Mouse (Mus musculus): ENCODE measurements around the gene Rasgrp1. TPM values are rescaled to one million over a fixed set of nuclear protein-coding genes. Genes with fewer than 3 reads are reported as not detected.

The Rasgrp1 gene
- polyA plus RNA-seq, 1 experiment = 1.3 TPM

DNA sequence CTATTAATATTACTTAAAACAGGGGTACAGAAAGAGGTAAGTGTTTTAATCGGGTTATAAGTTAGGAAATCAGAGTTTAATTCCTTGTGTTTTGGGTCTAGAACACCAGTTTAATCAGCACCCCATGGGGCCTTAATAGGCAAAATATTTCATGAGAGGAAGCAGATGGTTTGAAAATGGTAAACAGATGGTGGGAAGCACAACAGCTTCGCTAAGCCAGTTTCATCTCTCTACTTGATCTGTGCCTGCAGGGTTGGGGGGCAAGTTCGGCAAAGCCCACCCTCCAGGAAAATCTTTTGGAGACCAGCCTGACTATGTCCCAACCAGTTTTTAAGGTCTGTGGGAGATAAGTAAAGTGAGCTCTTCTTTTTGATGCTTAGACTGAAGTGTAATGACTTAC lies 23.7 kb upstream of the Rasgrp1 start:
- H3K4me3 ChIP-seq (ENCODE audit: insufficient read depth, low read length) = no peak overlapping the region
- no peak overlapping the region for H3K27ac ChIP-seq (ENCODE audit: insufficient read depth, low read length)
- no peak for TF ChIP-seq POLR2A (IDR thresholded peaks at IDR 0.05; ENCODE audit: low read depth, low read length)
- no peak for TF ChIP-seq CTCF (IDR thresholded peaks at IDR 0.05; ENCODE audit: borderline replicate concordance, insufficient read depth, low read length)
- no peaks in the 10 kb centered on the region for H3K4me1 ChIP-seq (ENCODE audit: control insufficient read depth, insufficient read depth, low read length)

DNA sequence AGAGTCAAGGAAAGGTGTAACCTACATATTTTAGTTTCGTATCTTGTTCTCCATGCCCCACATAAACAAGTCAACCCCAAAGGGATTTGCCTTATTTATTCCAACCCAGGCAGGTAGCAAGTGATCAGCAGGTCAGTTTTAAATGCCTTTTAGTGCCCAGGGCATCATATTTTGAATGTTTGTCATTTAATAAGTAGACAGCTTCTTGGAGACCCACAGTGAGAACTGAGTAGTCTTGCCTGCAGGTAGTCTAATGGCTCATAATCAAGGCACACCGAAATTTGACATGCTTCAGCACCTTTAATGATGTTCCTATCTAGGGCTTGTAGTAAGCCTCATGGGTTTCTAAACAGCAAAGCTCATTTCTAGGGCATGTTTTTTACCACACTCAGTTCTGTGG lies 21.3 kb upstream of the Rasgrp1 start:
- Histone ChIP-seq H3K27ac (ENCODE audit: insufficient read depth, low read length) (no peak overlapping the region), H3K4me1 (ENCODE audit: control insufficient read depth, insufficient read depth, low read length) (no peaks in the 10 kb centered on the region), H3K4me3 (ENCODE audit: insufficient read depth, low read length) (no peak overlapping the region)
- no peak for TF ChIP-seq POLR2A (IDR thresholded peaks at IDR 0.05; ENCODE audit: low read depth, low read length)
- no peak for TF ChIP-seq CTCF (IDR thresholded peaks at IDR 0.05; ENCODE audit: borderline replicate concordance, insufficient read depth, low read length)

DNA sequence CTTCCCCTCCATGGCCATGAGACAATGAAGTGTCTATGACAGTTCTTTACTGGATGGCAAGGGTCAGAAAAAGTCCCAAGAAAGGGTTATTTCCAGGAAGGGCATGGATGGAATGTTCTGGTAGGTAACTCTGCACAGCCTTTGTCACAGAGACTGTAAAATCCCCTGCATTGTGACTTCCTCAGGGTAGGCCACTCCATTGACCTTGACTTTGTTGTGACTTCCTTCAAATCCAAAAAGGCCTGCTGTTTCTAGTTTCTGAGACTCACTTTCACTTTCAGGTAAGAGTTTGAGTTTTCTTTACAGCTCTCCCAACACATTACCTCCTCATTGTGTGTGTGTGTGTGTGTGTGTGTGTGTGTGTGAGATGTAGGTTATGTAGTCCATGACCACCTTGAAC lies 15.1 kb upstream of the Rasgrp1 start:
- TF ChIP-seq POLR2A (IDR thresholded peaks at IDR 0.05; ENCODE audit: low read depth, low read length) (no peak), CTCF (IDR thresholded peaks at IDR 0.05; ENCODE audit: borderline replicate concordance, insufficient read depth, low read length) (no peak)
- no peak overlapping the region for H3K4me3 ChIP-seq (ENCODE audit: insufficient read depth, low read length)
- H3K27ac ChIP-seq (ENCODE audit: insufficient read depth, low read length) = no peak overlapping the region
- no peaks in the 10 kb centered on the region for H3K4me1 ChIP-seq (ENCODE audit: control insufficient read depth, insufficient read depth, low read length)

DNA sequence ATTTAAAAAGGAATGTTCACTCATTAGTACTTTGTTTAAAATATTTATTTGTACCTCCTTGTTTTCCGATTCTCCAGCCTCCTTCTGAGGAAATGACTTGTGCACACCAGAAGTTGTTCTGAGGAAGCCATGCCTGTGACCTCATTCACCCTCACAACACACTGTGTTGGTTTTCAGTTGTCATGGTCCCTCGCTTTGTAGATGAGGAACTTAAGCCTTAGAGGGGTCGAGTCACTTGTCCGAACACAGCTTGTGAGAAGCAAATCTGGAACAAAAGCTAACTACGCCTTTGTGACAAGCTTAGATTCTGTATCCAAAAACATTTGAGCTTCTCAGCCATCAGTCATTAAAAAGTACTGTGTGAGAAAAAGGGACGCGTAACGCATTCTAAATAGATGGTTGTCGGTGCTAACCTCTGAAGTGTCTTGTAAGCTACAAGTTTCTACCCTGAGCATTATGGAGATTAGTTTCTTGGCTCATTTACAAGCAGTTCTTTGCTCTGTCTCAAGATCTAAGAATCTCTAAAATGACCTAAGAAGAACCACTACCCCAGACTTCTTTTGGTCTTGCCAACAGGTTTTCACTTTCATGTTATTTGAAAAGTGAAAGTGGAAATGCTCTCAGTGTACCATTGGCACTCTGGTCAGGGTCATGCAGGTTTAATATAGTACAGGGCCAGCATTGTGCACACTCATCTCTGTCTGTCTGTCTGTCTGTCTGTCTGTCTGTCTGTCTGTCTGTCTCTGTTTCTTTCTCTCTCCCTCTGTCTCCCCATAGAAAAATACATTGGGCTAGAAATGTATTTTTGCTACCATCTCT lies 9.7 kb upstream of the Rasgrp1 start:
- Histone ChIP-seq H3K27ac (ENCODE audit: insufficient read depth, low read length) (no peak overlapping the region), H3K4me3 (ENCODE audit: insufficient read depth, low read length) (no peak overlapping the region), H3K4me1 (ENCODE audit: control insufficient read depth, insufficient read depth, low read length) (no peaks in the 10 kb centered on the region)
- TF ChIP-seq POLR2A (IDR thresholded peaks at IDR 0.05; ENCODE audit: low read depth, low read length) (no peak), CTCF (IDR thresholded peaks at IDR 0.05; ENCODE audit: borderline replicate concordance, insufficient read depth, low read length) (no peak)

DNA sequence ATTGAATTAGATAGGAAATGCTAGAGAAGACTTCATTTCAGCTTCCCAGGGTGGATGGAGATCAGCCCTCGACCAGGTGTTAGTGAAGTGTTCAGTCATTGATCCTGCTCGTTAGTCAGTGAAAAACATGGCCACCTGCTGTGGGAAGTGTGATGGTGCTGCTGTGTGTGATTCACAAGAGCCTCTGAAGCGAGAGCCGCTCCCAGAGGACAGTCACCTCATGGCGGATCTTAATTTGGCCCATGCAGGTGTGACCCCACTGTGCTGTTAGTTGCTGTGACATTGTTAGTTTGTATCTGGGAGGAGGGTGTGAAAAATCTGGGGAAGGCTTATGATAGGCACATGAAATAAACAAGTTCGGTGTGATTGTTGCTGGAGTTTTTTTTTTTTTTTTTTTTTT lies 7.3 kb upstream of the Rasgrp1 start:
- H3K4me3 ChIP-seq (ENCODE audit: insufficient read depth, low read length) = no peak overlapping the region
- H3K27ac ChIP-seq (ENCODE audit: insufficient read depth, low read length) = no peak overlapping the region
- TF ChIP-seq POLR2A (IDR thresholded peaks at IDR 0.05; ENCODE audit: low read depth, low read length) (no peak), CTCF (IDR thresholded peaks at IDR 0.05; ENCODE audit: borderline replicate concordance, insufficient read depth, low read length) (no peak)
- no peaks in the 10 kb centered on the region for H3K4me1 ChIP-seq (ENCODE audit: control insufficient read depth, insufficient read depth, low read length)

DNA sequence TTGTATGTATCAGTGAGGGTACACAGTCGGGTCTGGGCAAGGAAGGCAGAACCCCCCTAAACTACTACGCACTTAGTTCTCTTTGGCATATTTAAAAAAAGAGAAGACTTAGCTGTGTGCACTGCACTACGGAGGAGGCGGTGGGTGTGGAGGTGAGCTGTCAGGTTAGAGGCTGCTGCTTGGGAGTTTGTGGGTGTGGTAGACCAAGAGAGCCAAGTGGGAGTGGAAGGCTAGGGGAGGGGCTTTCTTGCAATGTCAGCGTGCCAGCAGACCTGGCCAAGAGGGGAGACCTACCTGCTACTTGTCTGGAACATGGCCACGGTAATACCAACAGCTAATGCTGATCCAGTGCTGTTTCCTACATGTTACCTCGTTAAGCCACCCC lies 431 bp upstream of the Rasgrp1 start:
- Histone ChIP-seq H3K4me3 (ENCODE audit: insufficient read depth, low read length) (no peak overlapping the region), H3K4me1 (ENCODE audit: control insufficient read depth, insufficient read depth, low read length) (no peaks in the 10 kb centered on the region), H3K27ac (ENCODE audit: insufficient read depth, low read length) (no peak overlapping the region)
- TF ChIP-seq CTCF (IDR thresholded peaks at IDR 0.05; ENCODE audit: borderline replicate concordance, insufficient read depth, low read length) (no peak), POLR2A (IDR thresholded peaks at IDR 0.05; ENCODE audit: low read depth, low read length) (no peak)

DNA sequence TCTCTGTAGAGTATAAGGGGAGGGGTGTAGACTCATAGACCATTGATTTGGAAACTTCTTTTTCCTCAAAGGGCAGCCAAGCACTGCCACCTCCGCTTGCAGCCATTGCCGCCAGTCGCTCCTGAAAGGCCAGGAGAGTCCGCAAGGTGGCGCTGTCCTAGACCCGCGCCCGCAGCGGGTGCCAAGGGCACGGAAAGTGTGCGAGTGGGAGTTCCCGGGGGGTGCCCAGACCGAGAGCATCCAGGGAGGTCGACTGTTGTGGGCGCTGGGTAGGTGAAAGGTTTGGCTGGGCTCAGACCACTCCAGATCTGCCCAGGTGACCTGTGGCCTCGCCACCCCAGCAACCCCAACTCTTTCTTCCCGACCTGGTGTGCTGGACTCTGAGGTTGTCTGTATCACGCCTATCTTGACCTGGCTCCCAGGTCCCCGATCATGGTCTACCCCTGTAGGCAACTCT lies 683 bp downstream of the Rasgrp1 start:
- H3K4me3 ChIP-seq (ENCODE audit: insufficient read depth, low read length) = peak overlapping the region; percentile 36
- TF ChIP-seq CTCF (IDR thresholded peaks at IDR 0.05; ENCODE audit: borderline replicate concordance, insufficient read depth, low read length) = peak; percentile 60
- TF ChIP-seq POLR2A (IDR thresholded peaks at IDR 0.05; ENCODE audit: low read depth, low read length) = no peak
- no peak overlapping the region for H3K27ac ChIP-seq (ENCODE audit: insufficient read depth, low read length)
- H3K4me1 ChIP-seq (ENCODE audit: control insufficient read depth, insufficient read depth, low read length) = no peaks in the 10 kb centered on the region

DNA sequence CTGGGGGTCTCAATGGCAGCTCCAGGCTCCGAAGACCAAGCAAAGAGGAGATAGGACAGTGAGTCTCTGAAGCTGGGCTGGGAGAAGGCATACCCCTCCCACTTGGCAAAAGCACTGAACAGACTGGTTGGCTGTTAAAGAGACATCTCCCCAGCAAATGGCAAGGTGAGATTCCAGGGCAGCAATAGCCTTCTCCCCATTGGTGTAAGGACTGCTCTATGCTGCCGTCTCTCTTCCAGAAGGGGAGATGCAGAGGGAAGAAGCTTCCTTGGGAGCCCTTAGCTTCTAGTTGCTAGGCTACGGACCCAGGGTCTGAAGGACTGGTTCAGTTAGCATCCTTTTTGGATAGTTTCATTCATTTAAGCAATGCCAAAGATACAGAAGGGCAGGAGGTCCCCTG lies 4.3 kb downstream of the Rasgrp1 start:
- Histone ChIP-seq H3K4me3 (ENCODE audit: insufficient read depth, low read length) (no peak overlapping the region), H3K27ac (ENCODE audit: insufficient read depth, low read length) (no peak overlapping the region), H3K4me1 (ENCODE audit: control insufficient read depth, insufficient read depth, low read length) (no peaks in the 10 kb centered on the region)
- no peak for TF ChIP-seq CTCF (IDR thresholded peaks at IDR 0.05; ENCODE audit: borderline replicate concordance, insufficient read depth, low read length)
- TF ChIP-seq POLR2A (IDR thresholded peaks at IDR 0.05; ENCODE audit: low read depth, low read length) = no peak

DNA sequence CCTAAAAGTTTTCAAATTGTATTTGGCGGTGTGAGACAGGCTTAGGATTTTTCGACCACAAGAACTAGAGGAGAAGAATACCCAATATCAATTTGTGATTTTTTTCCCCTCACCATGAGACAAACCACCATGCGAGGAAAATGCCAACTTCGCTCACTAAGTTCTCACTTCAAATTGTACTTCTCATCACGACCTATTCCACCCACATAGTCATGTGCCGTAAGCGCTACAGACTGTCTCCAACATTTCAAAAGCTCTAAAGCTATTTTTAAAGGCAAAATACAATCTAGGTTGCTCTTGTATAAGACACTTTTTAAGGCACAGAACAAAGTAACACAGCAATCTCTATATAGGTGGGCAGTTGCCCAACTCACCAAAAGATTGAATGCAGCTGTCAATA lies 4.9 kb downstream of the Rasgrp1 start:
- Histone ChIP-seq H3K4me3 (ENCODE audit: insufficient read depth, low read length) (no peak overlapping the region), H3K4me1 (ENCODE audit: control insufficient read depth, insufficient read depth, low read length) (no peaks in the 10 kb centered on the region), H3K27ac (ENCODE audit: insufficient read depth, low read length) (no peak overlapping the region)
- TF ChIP-seq POLR2A (IDR thresholded peaks at IDR 0.05; ENCODE audit: low read depth, low read length) (no peak), CTCF (IDR thresholded peaks at IDR 0.05; ENCODE audit: borderline replicate concordance, insufficient read depth, low read length) (no peak)

DNA sequence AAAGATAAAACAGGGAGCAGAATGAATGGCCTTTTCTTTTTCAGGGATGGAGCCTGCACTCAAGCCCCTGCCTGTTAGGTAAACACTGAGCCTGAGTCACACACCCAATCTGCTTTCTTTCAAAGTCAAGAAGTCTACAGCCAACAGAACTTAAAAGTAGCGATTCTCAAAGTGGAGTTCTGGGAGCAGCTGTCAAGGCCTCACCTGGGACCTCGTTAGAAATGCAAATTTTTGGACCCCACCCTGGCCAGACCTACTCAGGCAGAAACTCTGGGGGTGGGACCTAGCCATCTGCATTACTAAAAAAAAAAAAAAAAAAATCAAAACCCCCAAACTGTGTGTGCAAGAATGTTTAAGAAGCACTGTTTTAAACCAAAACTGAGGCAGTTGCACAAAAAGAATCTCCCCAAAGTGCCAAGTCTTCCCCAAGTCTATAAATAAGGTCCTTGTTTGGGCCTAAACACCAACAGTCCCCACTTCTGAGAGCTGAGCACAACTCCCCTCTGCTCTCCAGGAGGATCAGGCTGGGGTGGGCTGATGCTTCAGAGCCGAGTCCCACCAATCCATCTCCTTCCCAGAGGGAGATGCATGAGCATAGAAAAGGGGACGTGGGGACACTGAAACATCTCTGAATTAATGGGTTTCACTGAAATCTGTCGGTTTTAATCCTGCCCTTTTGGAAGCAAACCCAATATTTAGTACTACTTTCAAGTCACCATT lies 5.7 kb downstream of the Rasgrp1 start:
- TF ChIP-seq CTCF (IDR thresholded peaks at IDR 0.05; ENCODE audit: borderline replicate concordance, insufficient read depth, low read length) (no peak), POLR2A (IDR thresholded peaks at IDR 0.05; ENCODE audit: low read depth, low read length) (no peak)
- Histone ChIP-seq H3K27ac (ENCODE audit: insufficient read depth, low read length) (no peak overlapping the region), H3K4me3 (ENCODE audit: insufficient read depth, low read length) (no peak overlapping the region), H3K4me1 (ENCODE audit: control insufficient read depth, insufficient read depth, low read length) (no peaks in the 10 kb centered on the region)

Measured in embryonic fibroblast, embryonic 13.5 days (primary cell).